Mouse (Mus musculus) bone marrow macrophage, adult 2 months (primary cell): Measurements from ENCODE around the gene Rc3h1.

Experiments used
- CTCF ChIP-seq: IDR thresholded peaks from 2 replicates; pipeline ENCODE4 v1.5.1; 2012; ENCODE audit warnings: low read depth, mild to moderate bottlenecking, low read length, moderate library complexity
- POLR2A ChIP-seq: IDR thresholded peaks from 2 replicates; pipeline ENCODE4 v1.6.1; 2012; ENCODE audit warnings: mild to moderate bottlenecking, low read depth, low read length, borderline replicate concordance

DNA sequence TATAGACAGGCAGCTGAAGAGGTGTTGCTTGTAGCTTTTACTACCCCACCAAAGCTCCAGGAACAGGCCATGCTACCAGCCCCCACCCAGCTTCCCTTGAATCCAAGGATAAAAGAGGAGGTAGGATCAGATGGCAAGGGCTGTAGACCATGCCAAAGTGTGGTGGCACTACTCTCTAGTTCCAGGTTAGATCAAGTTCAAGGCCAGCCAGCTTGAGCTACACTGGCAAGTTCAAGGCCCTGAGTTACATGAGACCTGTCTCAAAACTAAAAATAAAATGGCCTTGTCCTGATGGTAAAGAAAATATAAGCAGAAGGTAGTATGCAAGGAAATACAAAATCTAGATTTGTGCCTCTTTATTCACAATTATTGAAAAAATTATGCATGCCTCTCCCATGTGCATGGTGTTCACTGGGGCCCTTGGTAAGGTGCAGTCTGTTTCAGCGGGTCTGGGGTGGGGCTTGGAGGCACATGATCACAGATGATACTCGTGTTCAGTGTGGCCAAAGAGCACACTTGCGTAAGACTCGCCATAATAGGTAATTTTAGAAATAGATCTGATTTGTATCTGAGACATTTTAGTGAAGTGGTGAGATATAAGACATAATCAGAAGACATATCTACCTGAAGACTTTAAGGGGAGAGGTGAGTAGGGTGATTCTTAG, 72.0 kb downstream of the Rc3h1 start, which contains the start of gene Serpinc1:
- TF ChIP-seq POLR2A (no peak), CTCF (no peak)
